Mouse (Mus musculus): ENCODE data around the gene Pfdn2. TPM values are rescaled to one million over a fixed set of nuclear protein-coding genes. Genes with fewer than 3 reads are reported as not detected.

Gene Pfdn2
- polyA plus RNA-seq, 1 experiment from 2014 or later: 64.1 TPM

- Histone ChIP-seq H3K9ac (replicated peaks; ENCODE audit: low read depth) (no peak overlapping the region), H3K27me3 (replicated peaks; ENCODE audit: insufficient read depth, low read length) (no peaks in the 10 kb centered on the region), H3K4me2 (replicated peaks; ENCODE audit: low read depth, low read length) (no peak overlapping the region), H3K36me3 (ENCODE audit: insufficient read depth, low read length) (no peaks in the 10 kb centered on the region), H3K27ac (ENCODE audit: low read length) (no peak overlapping the region), H3K4me3 (ENCODE audit: low read depth, low read length) (no peak overlapping the region), H3K4me1 (ENCODE audit: insufficient read depth, low read depth, low read length) (no peaks in the 10 kb centered on the region), H3K9me3 (ENCODE audit: low read length) (no peaks in the 10 kb centered on the region)
- WGBS: 54% methylated on average over 9 of the region's 9 CpGs
- no peak for DNase-seq (ENCODE audit: low spot score)
- ATAC-seq: no peak
- TF ChIP-seq CTCF (IDR thresholded peaks at IDR 0.05): no peak
- no peak for TF ChIP-seq EP300 (IDR thresholded peaks at IDR 0.05)
Measured at GRCm38 (mm10) chr1:171384361-171384760, 38.9 kb downstream of the Pfdn2 start.

GRCm38 (mm10) chr1:171385171-171385570, 39.7 kb downstream of the Pfdn2 start:
- no peak for ATAC-seq
- 60% methylated on average over 9 of the region's 9 CpGs for WGBS

GRCm38 (mm10) chr1:171387099-171387498, 41.6 kb downstream of the Pfdn2 start:
- 26% methylated on average over 6 of the region's 6 CpGs for WGBS
- Histone ChIP-seq H3K4me3 (ENCODE audit: low read depth, low read length) (no peak overlapping the region), H3K27me3 (replicated peaks; ENCODE audit: insufficient read depth, low read length) (no peaks in the 10 kb centered on the region), H3K4me1 (ENCODE audit: insufficient read depth, low read depth, low read length) (no peaks in the 10 kb centered on the region), H3K4me2 (replicated peaks; ENCODE audit: low read depth, low read length) (no peak overlapping the region), H3K9ac (replicated peaks; ENCODE audit: low read depth) (no peak overlapping the region), H3K36me3 (ENCODE audit: insufficient read depth, low read length) (no peaks in the 10 kb centered on the region), H3K27ac (ENCODE audit: low read length) (no peak overlapping the region), H3K9me3 (ENCODE audit: low read length) (no peaks in the 10 kb centered on the region)
- no peak for TF ChIP-seq EP300 (IDR thresholded peaks at IDR 0.05)
- peak; percentile 57 for TF ChIP-seq CTCF (IDR thresholded peaks at IDR 0.05)
- ATAC-seq (no peak), DNase-seq (ENCODE audit: low spot score) (no peak)

More at GRCm38 (mm10) chr1:171385171-171385570, 39.7 kb downstream of the Pfdn2 start:
- no peaks in the 10 kb centered on the region for H3K4me1 ChIP-seq (ENCODE audit: insufficient read depth, low read depth, low read length)
- H3K9me3 ChIP-seq (ENCODE audit: low read length): no peaks in the 10 kb centered on the region
- H3K27ac ChIP-seq (ENCODE audit: low read length): no peak overlapping the region
- TF ChIP-seq EP300 (IDR thresholded peaks at IDR 0.05) (no peak), CTCF (IDR thresholded peaks at IDR 0.05) (peak; percentile 22; the same call in 1 of the 2 replicates)
- no peak for DNase-seq (ENCODE audit: low spot score)
- H3K36me3 ChIP-seq (ENCODE audit: insufficient read depth, low read length): no peaks in the 10 kb centered on the region
- H3K27me3 ChIP-seq (replicated peaks; ENCODE audit: insufficient read depth, low read length): no peaks in the 10 kb centered on the region
- H3K4me3 ChIP-seq (ENCODE audit: low read depth, low read length): no peak overlapping the region
- H3K9ac ChIP-seq (replicated peaks; ENCODE audit: low read depth): no peak overlapping the region
- no peak overlapping the region for H3K4me2 ChIP-seq (replicated peaks; ENCODE audit: low read depth, low read length)

GRCm38 (mm10) chr1:171388376-171389102, 43.1 kb downstream of the Pfdn2 start, which contains the start of gene Arhgap30:
TSS of gene Arhgap30 (plus strand) at chr1:171388954.
- ATAC-seq: peak; percentile 59
- no peak within 1 kb of the TSS for H3K9ac ChIP-seq (replicated peaks; ENCODE audit: low read depth)
- WGBS: 70% methylated on average over 15 of the region's 15 CpGs
- DNase-seq (ENCODE audit: low spot score): peak; percentile 59
- no peaks in the 10 kb centered on the region for H3K9me3 ChIP-seq (ENCODE audit: low read length)
- H3K27ac ChIP-seq (ENCODE audit: low read length): peak within 1 kb of the TSS; percentile 44; the same call in 1 of the 2 replicates
- no peak for TF ChIP-seq CTCF (IDR thresholded peaks at IDR 0.05)
- TF ChIP-seq EP300 (IDR thresholded peaks at IDR 0.05): no peak
- H3K36me3 ChIP-seq (ENCODE audit: insufficient read depth, low read length): no peaks in the 10 kb centered on the region
- H3K4me1 ChIP-seq (ENCODE audit: insufficient read depth, low read depth, low read length): no peaks in the 10 kb centered on the region
- H3K4me3 ChIP-seq (ENCODE audit: low read depth, low read length): no peak within 1 kb of the TSS; the same call in 1 of the 2 replicates
- H3K4me2 ChIP-seq (replicated peaks; ENCODE audit: low read depth, low read length): no peak within 1 kb of the TSS
- no peaks in the 10 kb centered on the region for H3K27me3 ChIP-seq (replicated peaks; ENCODE audit: insufficient read depth, low read length)

- ATAC-seq (peak; percentile 55; the same call in 1 of the 2 replicates), DNase-seq (ENCODE audit: low spot score) (peak; percentile 31)
- 71% methylated on average over 4 of the region's 4 CpGs for WGBS
- Histone ChIP-seq H3K4me1 (ENCODE audit: insufficient read depth, low read depth, low read length) (no peaks in the 10 kb centered on the region), H3K27me3 (replicated peaks; ENCODE audit: insufficient read depth, low read length) (no peaks in the 10 kb centered on the region), H3K9me3 (ENCODE audit: low read length) (no peaks in the 10 kb centered on the region), H3K4me3 (ENCODE audit: low read depth, low read length) (no peak overlapping the region), H3K36me3 (ENCODE audit: insufficient read depth, low read length) (no peaks in the 10 kb centered on the region), H3K4me2 (replicated peaks; ENCODE audit: low read depth, low read length) (no peak overlapping the region), H3K27ac (ENCODE audit: low read length) (no peak overlapping the region), H3K9ac (replicated peaks; ENCODE audit: low read depth) (no peak overlapping the region)
- TF ChIP-seq EP300 (IDR thresholded peaks at IDR 0.05) (no peak), CTCF (IDR thresholded peaks at IDR 0.05) (no peak)
Measured at GRCm38 (mm10) chr1:171390101-171390500, 44.6 kb downstream of the Pfdn2 start.

GRCm38 (mm10) chr1:171401821-171402220, 56.4 kb downstream of the Pfdn2 start:
- Histone ChIP-seq H3K27me3 (replicated peaks; ENCODE audit: insufficient read depth, low read length) (no peaks in the 10 kb centered on the region), H3K36me3 (ENCODE audit: insufficient read depth, low read length) (no peaks in the 10 kb centered on the region), H3K4me2 (replicated peaks; ENCODE audit: low read depth, low read length) (no peak overlapping the region), H3K9me3 (ENCODE audit: low read length) (no peaks in the 10 kb centered on the region), H3K4me3 (ENCODE audit: low read depth, low read length) (no peak overlapping the region), H3K4me1 (ENCODE audit: insufficient read depth, low read depth, low read length) (no peaks in the 10 kb centered on the region), H3K27ac (ENCODE audit: low read length) (no peak overlapping the region), H3K9ac (replicated peaks; ENCODE audit: low read depth) (no peak overlapping the region)
- ATAC-seq (no peak), DNase-seq (ENCODE audit: low spot score) (no peak)
- 77% methylated on average over 4 of the region's 4 CpGs for WGBS
- TF ChIP-seq CTCF (IDR thresholded peaks at IDR 0.05): no peak
